Mouse (Mus musculus) hindbrain, postnatal 0 days (tissue): Measurements from ENCODE around the gene Otud1. TPM values are rescaled to one million over a fixed set of nuclear protein-coding genes. Genes with fewer than 3 reads are reported as not detected.

Experiments
- ATAC-seq: fragments of 200-750 bp; cut with Nextera tagmentation; 2 replicates; pipeline ENCODE4 v1.8.0; 2017; ENCODE audit warnings: mild to moderate bottlenecking, moderate TSS enrichment, moderate library complexity
- DNase-seq: peaks from one replicate; pipeline ENCODE4 v3.0.0-alpha.2; 2015; ENCODE audit warnings: low spot score
- H3K27ac ChIP-seq: fragments of 300-500 bp; sonication (generic); 2 replicates; pipeline ENCODE4 v1.5.1; 2014; ENCODE audit warnings: mild to moderate bottlenecking
- H3K27me3 ChIP-seq: fragments of 300-500 bp; sonication (generic); 2 replicates; pipeline ENCODE4 v1.6.1; 2014; ENCODE audit warnings: low read length, mixed read lengths; ENCODE audit not compliant: insufficient read depth
- H3K36me3 ChIP-seq: fragments of 300-500 bp; sonication (generic); 2 replicates; pipeline ENCODE4 v1.6.1; 2014; ENCODE audit warnings: low read length, mixed read lengths; ENCODE audit not compliant: insufficient read depth
- H3K4me1 ChIP-seq: fragments of 300-500 bp; sonication (generic); 2 replicates; pipeline ENCODE4 v1.6.1; 2014; ENCODE audit warnings: antibody characterized with exemption, low read length, mixed read lengths; ENCODE audit not compliant: insufficient read depth
- H3K4me2 ChIP-seq: fragments of 300-500 bp; sonication (generic); 2 replicates; pipeline ENCODE4 v1.6.1; 2014; ENCODE audit warnings: low read depth, mild to moderate bottlenecking, low read length, moderate library complexity, mixed read lengths
- H3K4me3 ChIP-seq: fragments of 300-500 bp; sonication (generic); 2 replicates; pipeline ENCODE4 v1.5.1; 2014; ENCODE audit warnings: low read length
- H3K9ac ChIP-seq: fragments of 300-500 bp; sonication (generic); replicated peaks from 2 replicates; pipeline ENCODE4 v1.6.1; 2014; ENCODE audit warnings: mild to moderate bottlenecking, low read length, moderate library complexity, mixed read lengths
- H3K9me3 ChIP-seq: fragments of 300-500 bp; sonication (generic); 2 replicates; pipeline ENCODE4 v1.6.1; 2016; ENCODE audit warnings: low read length, mixed read lengths
- CTCF ChIP-seq: IDR thresholded peaks from 2 replicates; pipeline ENCODE4 v1.5.1; 2016; ENCODE audit warnings: antibody characterized with exemption, control low read depth, low read depth
- WGBS: fragments of 180-500 bp; shearing (Covaris S2); extraction: QIAGEN DNeasy Blood & Tissue Kit; methylation state at CpG from one replicate; pipeline ENCODE4 v1.1.7; 2014; 5-methylcytosine and 5-hydroxymethylcytosine counted together
- polyA plus RNA-seq: library from polyadenylated mRNA; unstranded; fragments of >200 nt; fragmentation: Nextera tagmentation; extraction: Ambion mirVana; gene quantifications from 2 replicates; pipeline ENCODE4 v1.2.1, GENCODE M21; 2015
- total RNA-seq: library from RNA; depleted of rRNA; stranded (reverse); fragments of >200 nt; gene quantifications from 2 replicates; pipeline ENCODE4 v1.2.3, GENCODE M21; 2014; rRNA removed

The Otud1 gene
- total RNA-seq (7.9 and 12.9 TPM in 2 replicates), polyA plus RNA-seq (3.0 and 3.3 TPM in 2 replicates)

DNA sequence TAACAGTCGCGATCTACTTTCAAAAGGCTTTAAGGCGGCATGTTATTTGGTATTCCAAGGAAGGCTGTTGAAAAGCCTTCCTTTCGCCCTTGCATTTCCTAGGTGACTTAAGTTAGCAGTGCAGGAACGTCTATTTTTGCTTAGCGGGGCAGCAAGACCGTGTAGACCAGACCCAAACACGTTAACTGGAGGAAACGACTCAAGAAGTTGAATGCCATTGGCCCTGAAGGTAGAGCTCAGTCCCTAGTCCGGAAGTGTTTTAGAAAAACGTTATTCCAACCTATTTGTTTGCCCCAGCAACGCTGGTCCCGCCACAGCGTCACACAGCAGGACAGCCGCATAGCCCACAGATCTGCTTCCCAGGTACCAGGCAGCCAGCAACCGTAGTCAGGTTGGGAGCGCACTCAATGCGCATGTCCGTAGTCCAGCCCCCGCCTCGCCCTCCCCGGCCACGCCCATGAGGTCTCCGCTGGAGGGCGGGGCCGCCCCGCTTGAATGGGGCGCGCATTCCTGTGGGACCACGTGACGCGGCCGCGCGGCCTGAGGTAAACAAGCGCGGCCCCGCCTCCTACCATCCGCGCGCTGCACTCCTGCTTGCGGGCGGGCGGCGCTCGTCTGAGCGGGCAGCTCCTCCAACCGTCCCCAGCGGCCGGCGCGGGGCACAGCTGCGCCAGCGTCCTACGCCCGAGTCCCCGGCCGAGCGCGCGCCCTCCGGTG is at the start of gene Otud1:
Gene Otud1, plus strand, starts transcription at position 595 of the 717 bp plus-strand sequence.
- Histone ChIP-seq H3K9ac (peak within 1 kb of the TSS; percentile 62), H3K27ac (peak within 1 kb of the TSS; percentile 85), H3K27me3 (no peaks in the 10 kb centered on the region), H3K4me1 (0 out of 2 replicates have a peak, but pooled peaks cover 4% of the 10 kb centered on the region), H3K36me3 (no peaks in the 10 kb centered on the region), H3K9me3 (no peaks in the 10 kb centered on the region), H3K4me3 (peak within 1 kb of the TSS; percentile 80), H3K4me2 (peak within 1 kb of the TSS; percentile 67)
- peak; percentile 97 for ATAC-seq
- TF ChIP-seq CTCF: no peak
- under 1% methylated on average over 62 of the region's 62 CpGs for WGBS
- DNase-seq: peak; percentile 98

DNA sequence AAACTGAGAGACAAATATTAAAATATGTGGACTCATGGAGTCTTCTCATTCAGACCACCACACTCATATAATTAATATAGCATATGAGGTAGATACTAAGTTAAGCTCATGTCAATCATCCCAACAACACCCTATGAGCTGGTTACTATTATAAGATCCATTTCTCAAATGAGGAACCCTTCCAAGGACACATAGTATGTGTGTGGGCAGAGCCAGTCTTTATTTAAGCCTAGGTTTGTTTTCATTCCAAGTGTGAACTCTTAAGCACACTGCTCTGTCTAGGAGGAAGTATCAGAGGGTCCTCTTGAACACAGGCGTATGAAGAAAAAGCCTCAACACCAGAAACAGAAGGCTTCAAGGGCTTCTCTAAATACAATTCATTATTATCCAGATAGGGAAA is 49.7 kb upstream of the Otud1 start:
- Histone ChIP-seq H3K9me3 (no peaks in the 10 kb centered on the region), H3K27ac (no peak overlapping the region), H3K4me2 (no peak overlapping the region), H3K27me3 (no peaks in the 10 kb centered on the region), H3K4me3 (no peak overlapping the region), H3K36me3 (no peaks in the 10 kb centered on the region), H3K9ac (no peak overlapping the region), H3K4me1 (no peaks in the 10 kb centered on the region)
- ATAC-seq: no peak
- WGBS: 40% methylated on average over 1 of the region's 1 CpGs
- DNase-seq: no peak
- no peak for TF ChIP-seq CTCF

DNA sequence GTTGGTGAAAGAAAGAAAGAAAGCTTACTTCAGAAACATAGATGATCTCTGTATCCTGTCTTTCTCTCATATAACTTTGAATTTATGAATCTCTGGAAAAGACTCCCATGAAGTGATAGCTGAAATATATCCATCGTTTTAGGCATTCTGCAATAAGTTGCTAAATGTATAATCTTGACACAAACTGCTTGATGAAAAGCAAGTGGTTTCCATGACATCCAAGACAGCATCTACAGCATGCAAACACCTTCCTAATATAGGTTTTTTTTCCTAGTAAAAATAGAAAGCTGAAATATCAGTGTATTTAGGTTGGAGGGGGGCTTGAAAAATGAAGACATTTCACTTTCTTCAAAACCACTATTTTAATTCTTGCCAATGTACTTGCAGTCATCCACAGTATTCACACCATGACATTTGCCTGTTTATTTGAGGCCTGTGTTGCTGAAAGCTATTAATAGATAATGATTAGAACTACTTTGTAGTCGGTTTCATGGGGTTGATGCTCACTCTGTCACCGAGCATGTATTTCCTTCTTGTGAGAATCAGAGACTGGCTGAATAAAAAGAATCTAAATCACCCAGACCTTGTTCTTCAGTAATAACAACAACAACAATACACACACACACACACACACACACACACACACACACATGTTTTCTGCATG is 49.0 kb upstream of the Otud1 start:
- no peak for ATAC-seq
- Histone ChIP-seq H3K4me2 (no peak overlapping the region), H3K4me1 (no peaks in the 10 kb centered on the region), H3K9ac (no peak overlapping the region), H3K4me3 (no peak overlapping the region), H3K9me3 (no peaks in the 10 kb centered on the region), H3K27ac (no peak overlapping the region), H3K27me3 (no peaks in the 10 kb centered on the region), H3K36me3 (no peaks in the 10 kb centered on the region)
- 50% methylated on average over 3 of the region's 3 CpGs for WGBS
- no peak for TF ChIP-seq CTCF
- no peak for DNase-seq

DNA sequence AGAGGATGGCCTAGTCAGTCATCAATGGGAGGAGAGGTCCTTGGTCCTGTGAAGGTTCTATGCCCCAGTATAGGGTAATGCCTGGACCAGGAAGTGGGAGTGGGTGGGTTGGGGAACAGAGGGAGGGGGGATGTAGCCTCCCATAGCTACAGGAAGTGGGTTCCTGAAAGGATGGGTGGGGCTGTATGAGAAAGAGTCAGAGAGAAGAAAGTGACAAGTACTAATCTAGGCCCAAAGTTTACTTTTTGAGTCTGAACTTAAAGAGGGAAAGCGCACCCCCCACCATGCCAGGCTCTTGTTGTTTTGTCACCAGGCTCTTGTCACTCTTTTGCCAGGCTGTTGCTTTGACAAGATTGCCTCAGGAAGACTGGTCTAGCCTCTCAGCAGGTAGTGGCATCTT is 35.5 kb upstream of the Otud1 start:
- Histone ChIP-seq H3K27ac (no peak overlapping the region), H3K4me2 (no peak overlapping the region), H3K27me3 (no peaks in the 10 kb centered on the region), H3K9ac (no peak overlapping the region), H3K36me3 (no peaks in the 10 kb centered on the region), H3K4me1 (no peaks in the 10 kb centered on the region), H3K9me3 (no peaks in the 10 kb centered on the region), H3K4me3 (no peak overlapping the region)
- WGBS: 91% methylated on average over 1 of the region's 1 CpGs
- ATAC-seq (no peak), DNase-seq (no peak)
- TF ChIP-seq CTCF: no peak

DNA sequence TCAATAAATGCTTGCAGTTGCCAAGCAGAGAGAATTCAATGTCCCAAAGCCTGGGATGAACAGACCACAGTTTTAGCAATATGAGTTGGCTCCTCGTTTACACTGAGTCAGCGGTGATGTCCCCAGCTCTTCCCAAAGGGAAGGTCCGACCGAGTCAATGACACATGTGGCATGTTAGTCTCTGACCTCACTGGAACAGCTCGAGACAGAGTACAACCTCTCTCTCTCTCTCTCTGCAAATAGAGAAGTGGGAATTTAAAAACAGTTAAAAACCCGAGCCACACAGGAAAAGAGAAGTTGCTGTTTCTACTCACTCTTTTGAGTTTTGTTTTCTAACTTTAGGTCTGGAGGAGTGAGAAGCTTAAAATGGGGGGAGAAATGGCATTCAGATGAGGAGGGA is 30.5 kb upstream of the Otud1 start:
- H3K27ac ChIP-seq: no peak overlapping the region
- no peak for TF ChIP-seq CTCF
- no peak for DNase-seq
- H3K36me3 ChIP-seq: no peaks in the 10 kb centered on the region
- no peak overlapping the region for H3K9ac ChIP-seq
- H3K9me3 ChIP-seq: no peaks in the 10 kb centered on the region
- H3K4me2 ChIP-seq: no peak overlapping the region
- 86% methylated on average over 6 of the region's 6 CpGs for WGBS
- H3K4me3 ChIP-seq: no peak overlapping the region
- no peaks in the 10 kb centered on the region for H3K27me3 ChIP-seq
- no peak for ATAC-seq
- H3K4me1 ChIP-seq: no peaks in the 10 kb centered on the region

DNA sequence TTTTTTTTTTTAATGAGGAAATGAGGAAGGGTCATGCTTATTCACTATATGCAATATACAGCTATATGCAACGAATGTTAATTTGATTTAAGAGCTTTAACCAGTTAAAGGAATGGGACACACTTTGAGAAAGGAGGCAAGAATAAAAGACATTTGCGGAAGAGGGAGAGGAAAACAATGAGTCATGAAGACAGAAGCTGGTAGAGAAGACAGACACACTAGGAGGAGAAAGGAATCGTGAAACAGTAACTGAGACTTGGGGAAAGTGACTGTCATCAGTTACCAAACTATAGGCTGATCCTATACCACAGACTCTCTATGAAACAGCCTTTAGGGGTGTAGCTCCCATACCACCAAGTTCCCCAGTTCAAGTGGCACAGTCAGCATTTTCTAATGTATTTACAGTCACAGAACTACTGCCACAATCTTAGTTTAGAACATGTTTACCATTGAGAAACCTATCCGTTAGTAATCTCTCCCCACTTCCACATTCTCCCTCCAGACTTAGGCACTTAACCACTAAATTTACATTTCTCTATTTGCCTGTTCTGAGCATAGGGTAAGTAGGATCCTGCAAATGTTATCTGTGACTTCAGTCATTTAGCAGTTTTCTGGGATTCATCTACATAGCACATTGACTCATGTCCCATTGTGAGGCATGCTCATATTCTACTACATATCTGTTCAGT is 29.5 kb upstream of the Otud1 start:
- Histone ChIP-seq H3K4me3 (no peak overlapping the region), H3K9me3 (no peaks in the 10 kb centered on the region), H3K27me3 (no peaks in the 10 kb centered on the region), H3K4me2 (no peak overlapping the region), H3K4me1 (no peaks in the 10 kb centered on the region), H3K27ac (no peak overlapping the region), H3K9ac (no peak overlapping the region), H3K36me3 (no peaks in the 10 kb centered on the region)
- ATAC-seq: no peak
- no peak for TF ChIP-seq CTCF
- DNase-seq: no peak
- 87% methylated on average over 4 of the region's 4 CpGs for WGBS

DNA sequence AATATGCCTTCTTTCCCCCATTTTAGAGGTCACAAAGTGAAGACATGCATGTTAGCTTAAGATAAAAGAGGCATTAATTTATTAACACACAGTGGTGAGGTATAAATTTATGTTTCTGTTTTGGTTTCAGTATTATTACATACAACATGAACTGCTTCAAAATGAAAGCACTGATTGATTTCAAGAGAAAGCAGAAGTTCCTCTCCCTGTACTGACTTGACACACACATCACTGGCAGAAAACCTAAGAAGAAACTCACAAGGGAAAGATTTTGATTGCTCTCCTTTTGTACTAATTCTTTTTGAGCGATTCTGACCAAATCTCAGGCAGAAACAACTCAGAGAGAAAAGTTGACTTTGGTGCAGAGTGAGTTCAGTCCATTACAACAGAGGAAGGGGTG is 27.0 kb upstream of the Otud1 start:
- Histone ChIP-seq H3K36me3 (no peaks in the 10 kb centered on the region), H3K9ac (no peak overlapping the region), H3K4me1 (no peaks in the 10 kb centered on the region), H3K27me3 (no peaks in the 10 kb centered on the region), H3K4me2 (no peak overlapping the region), H3K4me3 (no peak overlapping the region), H3K9me3 (no peaks in the 10 kb centered on the region), H3K27ac (no peak overlapping the region)
- ATAC-seq (no peak), DNase-seq (no peak)
- 81% methylated on average over 1 of the region's 1 CpGs for WGBS
- TF ChIP-seq CTCF: no peak
